Mouse (Mus musculus): ENCODE measurements at regions not wholly inside any gene's neighbourhood (a gene's known extent, or its start where the extent isn't known, plus 50 kb on each side); places are given as distances from the start of the nearest gene placed in this dataset.

- no peak for TF ChIP-seq GATA1 (IDR thresholded peaks at IDR 0.05; ENCODE audit: low read length)
Observed at GRCm38 (mm10) chr2:78399236-78399635, 453.1 kb upstream of the Cwc22 start.

DNA sequence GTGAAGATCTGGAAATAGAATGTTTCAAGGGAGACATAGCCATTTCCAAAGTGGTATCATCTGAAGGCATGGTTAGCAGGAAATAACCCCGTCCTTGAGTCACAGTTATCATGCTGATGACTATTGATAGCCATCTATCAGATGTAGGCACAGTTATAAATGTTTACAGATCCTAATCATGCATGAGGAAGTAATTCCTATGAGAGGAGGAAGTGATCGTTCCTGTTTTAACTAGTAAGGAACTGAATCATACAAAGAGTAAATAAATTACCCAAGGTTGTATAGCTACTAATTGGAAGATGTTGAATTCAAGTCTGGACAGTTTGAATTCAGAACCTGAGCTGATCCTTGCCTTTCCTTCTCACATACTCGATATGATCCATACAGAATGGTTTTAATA, 450.7 kb upstream of the Cwc22 start:
- TF ChIP-seq GATA1 (IDR thresholded peaks at IDR 0.05; ENCODE audit: low read length), result no peak

- TF ChIP-seq GATA1 (IDR thresholded peaks at IDR 0.05; ENCODE audit: low read length), result no peak
Observed at GRCm38 (mm10) chr2:78393090-78393489, 446.9 kb upstream of the Cwc22 start.

DNA sequence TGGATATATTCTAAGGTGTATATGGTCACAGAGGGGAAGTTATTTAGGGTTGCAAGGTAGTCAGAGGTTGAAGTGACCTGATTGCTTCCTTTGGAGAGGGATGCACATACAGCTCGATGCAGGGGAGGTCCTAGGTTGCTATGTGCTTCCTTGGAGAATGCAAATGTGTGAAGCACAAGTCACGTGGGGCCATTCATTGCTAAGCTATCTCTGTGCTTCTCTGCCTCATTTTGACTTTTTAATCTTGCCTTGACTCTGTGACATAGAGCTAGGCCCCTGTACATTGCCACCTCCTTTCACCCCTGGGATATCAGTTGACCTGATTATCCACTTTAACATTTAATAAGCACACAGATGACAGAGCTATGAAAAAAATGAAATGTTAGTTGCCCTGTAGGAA, 446.2 kb upstream of the Cwc22 start:
- no peak for TF ChIP-seq GATA1 (IDR thresholded peaks at IDR 0.05; ENCODE audit: low read length)

DNA sequence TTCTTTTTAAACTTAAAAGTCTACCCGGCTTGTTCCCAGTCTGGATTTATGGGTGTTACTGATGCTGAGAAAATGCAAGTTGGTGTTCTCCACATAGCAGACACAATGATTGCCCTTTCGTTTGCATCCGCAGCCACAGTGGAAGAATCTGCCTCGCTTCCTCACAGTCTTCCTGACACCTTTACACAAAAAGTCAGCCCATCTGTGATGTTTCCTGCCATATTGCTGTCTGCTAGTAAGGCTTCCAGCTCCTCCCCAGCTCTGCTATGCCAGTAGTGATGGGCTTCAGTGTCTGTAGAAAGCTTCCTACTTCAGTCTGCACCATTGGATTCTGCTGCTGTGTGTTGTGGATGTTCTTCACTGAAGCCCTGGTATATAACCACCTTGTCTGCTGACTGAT, 441.8 kb upstream of the Cwc22 start:
- TF ChIP-seq GATA1 (IDR thresholded peaks at IDR 0.05; ENCODE audit: low read length), result no peak

DNA sequence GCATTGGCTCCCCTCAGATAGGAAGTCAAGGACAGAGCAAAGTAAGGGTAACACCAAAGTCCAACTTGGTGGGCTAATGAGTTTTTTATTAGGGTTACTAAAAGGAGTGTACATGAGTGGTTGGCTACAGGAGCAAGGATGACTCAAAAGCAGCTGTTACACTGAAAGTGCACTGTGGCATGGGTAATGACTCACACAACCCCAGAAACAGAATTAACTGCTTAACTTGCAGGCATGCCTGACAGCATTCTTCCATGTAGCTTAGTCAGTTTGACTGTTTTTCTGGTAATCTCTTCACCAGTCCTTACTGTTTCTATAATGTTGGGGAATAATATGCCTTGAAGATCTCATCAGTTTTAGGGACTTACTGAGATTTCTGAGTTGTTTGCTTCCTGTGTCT, 435.1 kb upstream of the Cwc22 start:
- no peak for TF ChIP-seq GATA1 (IDR thresholded peaks at IDR 0.05; ENCODE audit: low read length)

DNA sequence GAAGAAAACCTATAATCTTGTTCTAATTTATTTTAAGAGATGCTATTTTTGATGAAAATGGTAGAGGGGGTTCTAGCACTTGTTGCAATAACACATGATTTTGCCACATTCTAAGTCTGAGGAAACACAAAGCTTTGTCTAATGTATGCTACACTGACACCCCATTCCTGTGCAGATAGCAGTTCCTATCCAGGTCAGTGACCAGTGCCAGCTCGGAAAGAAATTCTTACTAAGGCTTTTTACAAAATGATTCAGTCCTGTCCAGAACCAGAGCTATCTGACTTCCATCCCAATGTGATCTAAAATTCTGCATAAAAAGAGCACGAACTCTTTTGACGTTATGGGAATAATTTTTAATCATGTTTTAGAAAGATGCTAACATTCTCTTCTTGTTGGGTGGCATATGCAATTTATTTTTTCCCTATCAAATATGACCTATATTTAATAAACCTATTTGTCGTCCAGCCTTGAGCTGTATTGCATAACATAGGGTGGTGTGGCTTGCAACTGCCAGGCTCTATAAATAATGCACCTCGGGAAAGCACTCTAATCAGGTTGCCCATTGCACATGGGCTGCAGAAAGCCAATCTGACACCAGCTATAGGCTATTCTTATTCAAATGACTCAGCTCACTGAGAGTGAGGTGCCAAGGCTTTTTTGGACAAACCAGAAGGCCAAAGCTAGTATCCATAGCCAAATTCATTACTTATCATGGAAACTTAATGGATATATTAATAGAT, 385.7 kb upstream of the Cwc22 start:
- no peak for TF ChIP-seq GATA1 (IDR thresholded peaks at IDR 0.05; ENCODE audit: low read length)

DNA sequence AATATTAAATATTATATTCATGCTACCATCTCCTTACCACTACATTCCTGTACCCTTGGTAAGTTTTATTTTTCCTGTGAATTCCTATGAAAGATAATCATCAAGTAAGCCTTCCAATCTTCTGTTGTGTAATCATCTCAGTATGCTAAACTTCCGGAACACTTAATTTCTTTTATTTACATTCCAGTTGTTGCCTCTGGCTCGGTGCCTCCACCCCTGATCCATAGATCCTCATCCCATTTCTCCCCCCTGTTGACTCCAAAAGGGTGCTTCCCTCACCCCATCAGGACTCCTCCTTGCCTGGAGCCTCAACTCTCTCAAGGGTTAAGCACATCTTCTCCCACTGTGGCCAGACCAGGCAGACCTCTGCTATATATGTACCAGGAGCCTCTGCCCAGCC, 379.9 kb upstream of the Cwc22 start:
- TF ChIP-seq GATA1 (IDR thresholded peaks at IDR 0.05; ENCODE audit: low read length), result no peak

GRCm38 (mm10) chr2:78322216-78322965, 376.2 kb upstream of the Cwc22 start:
- TF ChIP-seq GATA1 (IDR thresholded peaks at IDR 0.05; ENCODE audit: low read length), result no peak

GRCm38 (mm10) chr2:78311766-78312491, 365.8 kb upstream of the Cwc22 start:
- TF ChIP-seq GATA1 (IDR thresholded peaks at IDR 0.05; ENCODE audit: low read length), result no peak

GRCm38 (mm10) chr2:78309361-78309760, 363.2 kb upstream of the Cwc22 start:
- no peak for TF ChIP-seq GATA1 (IDR thresholded peaks at IDR 0.05; ENCODE audit: low read length)

GRCm38 (mm10) chr2:78306897-78307296, 360.7 kb upstream of the Cwc22 start:
- TF ChIP-seq GATA1 (IDR thresholded peaks at IDR 0.05; ENCODE audit: low read length), result no peak

GRCm38 (mm10) chr2:78291665-78292064, 345.5 kb upstream of the Cwc22 start:
- no peak for TF ChIP-seq GATA1 (IDR thresholded peaks at IDR 0.05; ENCODE audit: low read length)

- TF ChIP-seq GATA1 (IDR thresholded peaks at IDR 0.05; ENCODE audit: low read length), result no peak
Observed at GRCm38 (mm10) chr2:78284806-78285205, 338.6 kb upstream of the Cwc22 start.

DNA sequence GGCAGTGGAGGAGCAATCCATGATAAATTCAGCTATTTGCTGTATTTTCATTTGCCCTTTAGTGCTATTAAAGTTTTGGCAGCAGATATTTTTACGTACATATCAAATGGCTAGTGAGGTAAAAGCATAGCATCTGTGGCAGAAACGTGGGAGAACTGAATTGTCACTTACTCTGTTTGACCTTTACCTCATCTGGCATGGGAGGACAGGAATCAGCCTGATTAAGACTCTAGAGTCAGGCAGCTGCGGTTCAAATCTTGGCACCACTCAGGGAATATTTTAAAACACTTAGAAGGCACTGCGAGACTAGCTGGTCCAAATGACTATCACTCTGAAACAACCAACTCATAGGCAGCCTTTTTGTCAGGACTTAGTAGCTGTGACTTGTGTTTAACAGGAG, 337.4 kb upstream of the Cwc22 start:
- no peak for TF ChIP-seq GATA1 (IDR thresholded peaks at IDR 0.05; ENCODE audit: low read length)

DNA sequence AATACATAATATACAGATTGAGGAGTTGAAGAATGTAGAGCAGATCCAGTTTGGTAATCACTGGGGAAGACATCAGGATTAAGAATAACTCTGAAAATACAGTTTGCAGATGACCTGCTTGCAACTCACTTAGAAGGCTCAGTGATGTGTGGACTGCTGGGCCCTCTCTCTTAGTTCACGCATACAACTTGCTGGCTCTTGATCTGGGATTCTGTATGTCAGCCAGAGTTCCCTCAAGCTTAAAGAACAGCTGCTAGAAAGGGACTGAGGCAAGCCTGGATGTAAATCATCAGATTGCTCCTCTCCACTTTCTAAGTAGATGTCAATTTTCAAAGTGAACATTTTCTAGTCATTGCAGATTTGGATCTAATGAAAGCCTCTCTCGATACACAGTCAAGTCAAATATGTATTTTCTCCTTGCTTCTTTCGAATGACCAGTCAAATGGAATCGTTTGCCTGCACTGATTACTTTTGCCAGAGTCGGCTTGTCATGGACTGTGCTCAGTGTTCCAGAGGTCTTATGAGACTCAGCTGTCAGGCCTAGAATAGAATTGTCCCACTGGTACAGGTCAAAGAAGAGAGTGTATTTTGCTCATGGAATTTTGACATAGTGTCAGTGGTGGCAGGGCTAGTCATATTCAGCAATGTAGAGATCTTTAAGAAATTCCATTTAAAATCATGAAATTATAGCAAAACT, 334.2 kb upstream of the Cwc22 start:
- no peak for TF ChIP-seq GATA1 (IDR thresholded peaks at IDR 0.05; ENCODE audit: low read length)

Measured in G1E-ER4 (cell line).